Mouse (Mus musculus) liver, postnatal 0 days (tissue): ENCODE results near the gene Dcpp3.
"Not testable (repeated sequence)": the region's sequence is repeated elsewhere in the genome, so short reads cannot be mapped to it uniquely, and the experiment has no call there.

Experiments
- CTCF ChIP-seq: sonication (generic); IDR thresholded peaks from 2 replicates; pipeline ENCODE4 v1.5.1; 2016; ENCODE audit warnings: antibody characterized with exemption, low read depth
- EP300 ChIP-seq: IDR thresholded peaks from 2 replicates; pipeline ENCODE4 v1.6.1; 2016; ENCODE audit warnings: antibody characterized with exemption, low read depth, mild to moderate bottlenecking

GRCm38 (mm10) chr17:23917158-23917557 lies at the start of gene Dcpp3:
- not testable (repeated sequence) for TF ChIP-seq CTCF, EP300
